Comparison of ENCODE assay signal across 18 mouse cellular contexts in genomic region chr10:61443456-61443855, GRCm38 (mm10). TPM values are rescaled to one million over a fixed set of nuclear protein-coding genes. Genes with fewer than 3 reads are reported as not detected.
DNase-seq lines count a peak whose midpoint lies in the region; ATAC-seq and TF ChIP-seq lines count a peak whose summit lies in the region.
"Had no signal": no experiment of that assay in that cellular context is flagged by ENCODE, and none has a peak within 500 bp of the region (broad histone marks: within the 10 kb centered on the region; RNA-seq: fewer than 3 reads in every experiment).

No protein-coding gene starts in this region.

- no peaks in the 10 kb centered on the region for H3K27me3 ChIP-seq in heart, embryonic 11.5 days (ENCODE audit: control insufficient read depth, insufficient read depth, low read length)
- H3K27me3 ChIP-seq in embryonic facial prominence, embryonic 13.5 days, result no peaks in the 10 kb centered on the region
- H3K27me3 ChIP-seq in limb, embryonic 14.5 days (ENCODE audit: control insufficient read depth, insufficient read depth, low read length), result no peaks in the 10 kb centered on the region

- no peak for TF ChIP-seq POLR2A in limb, embryonic 14.5 days (IDR thresholded peaks at IDR 0.05; ENCODE audit: borderline replicate concordance, extremely low read depth, insufficient read depth, insufficient read length)

- no peak overlapping the region for H3K27ac ChIP-seq in heart, embryonic 11.5 days (ENCODE audit: low read depth, low read length)
- H3K27ac ChIP-seq in embryonic facial prominence, embryonic 13.5 days, result peak overlapping the region; percentile 53
- H3K27ac ChIP-seq in limb, embryonic 14.5 days (replicated peaks; ENCODE audit: low read depth, low read length), result no peak overlapping the region
- H3K27ac ChIP-seq: hindbrain, embryonic 14.5 days; liver, embryonic 14.5 days had no signal

- H3K4me3 ChIP-seq in heart, embryonic 11.5 days (ENCODE audit: low read depth, low read length), result no peak overlapping the region
- H3K4me3 ChIP-seq in embryonic facial prominence, embryonic 13.5 days, result no peak overlapping the region
- no peak overlapping the region for H3K4me3 ChIP-seq in limb, embryonic 14.5 days (replicated peaks; ENCODE audit: low read length)

- ATAC-seq in heart, embryonic 11.5 days (replicated peaks; ENCODE audit: insufficient number of reproducible peaks, low FRiP score, low TSS enrichment), result no peak
- no peak for ATAC-seq in embryonic facial prominence, embryonic 13.5 days (ENCODE audit: insufficient number of reproducible peaks, insufficient read depth, low FRiP score, low TSS enrichment, low read depth)
- peak; percentile 53 for ATAC-seq in limb, embryonic 14.5 days (ENCODE audit: low FRiP score, low read depth)

- no peak overlapping the region for H3K4me2 ChIP-seq in heart, embryonic 11.5 days
- H3K4me2 ChIP-seq in embryonic facial prominence, embryonic 13.5 days, result no peak overlapping the region
- H3K4me2 ChIP-seq in limb, embryonic 14.5 days (replicated peaks; ENCODE audit: low read depth, low read length, severe bottlenecking), result no peak overlapping the region
- H3K4me2 ChIP-seq: hindbrain, embryonic 14.5 days had no signal

- H3K4me1 ChIP-seq in heart, embryonic 11.5 days (ENCODE audit: control insufficient read depth, insufficient read depth, low read length), result peaks cover 44% of the 10 kb centered on the region
- H3K4me1 ChIP-seq in embryonic facial prominence, embryonic 13.5 days, result peaks cover 58% of the 10 kb centered on the region
- H3K4me1 ChIP-seq in limb, embryonic 14.5 days (ENCODE audit: control insufficient read depth, insufficient read depth, low read length), result peaks cover 27% of the 10 kb centered on the region

- peak overlapping the region; percentile 28; the same call in 1 of the 2 replicates for H3K9ac ChIP-seq in heart, embryonic 11.5 days (ENCODE audit: low read depth, low read length)
- H3K9ac ChIP-seq in embryonic facial prominence, embryonic 13.5 days, result no peak overlapping the region
- peak overlapping the region; percentile 0; the same call in 1 of the 2 replicates for H3K9ac ChIP-seq in limb, embryonic 14.5 days (ENCODE audit: low read depth, low read length, severe bottlenecking)
- H3K9ac ChIP-seq: hindbrain, embryonic 14.5 days; liver, embryonic 14.5 days had no signal

- H3K36me3 ChIP-seq in heart, embryonic 11.5 days (ENCODE audit: control insufficient read depth, insufficient read depth, low read length), result no peaks in the 10 kb centered on the region
- H3K36me3 ChIP-seq in embryonic facial prominence, embryonic 13.5 days, result peaks cover 6% of the 10 kb centered on the region
- H3K36me3 ChIP-seq in limb, embryonic 14.5 days (ENCODE audit: control insufficient read depth, insufficient read depth, low read length), result 0 out of 2 replicates have a peak, but pooled peaks cover 4% of the 10 kb centered on the region

- H3K9me3 ChIP-seq in heart, embryonic 11.5 days (replicated peaks; ENCODE audit: control insufficient read depth, low read length), result no peaks in the 10 kb centered on the region
- no peaks in the 10 kb centered on the region for H3K9me3 ChIP-seq in embryonic facial prominence, embryonic 13.5 days
- no peaks in the 10 kb centered on the region for H3K9me3 ChIP-seq in limb, embryonic 14.5 days (ENCODE audit: control insufficient read depth, low read length)

- WGBS in heart, embryonic 11.5 days (ENCODE audit: insufficient replicate concordance), result 71% methylated on average over 6 of the region's 6 CpGs
- 33% methylated on average over 6 of the region's 6 CpGs for WGBS in embryonic facial prominence, embryonic 13.5 days
- 10% methylated on average over 6 of the region's 6 CpGs for WGBS in limb, embryonic 14.5 days

- no peak for DNase-seq in heart, adult 9 months (ENCODE audit: low spot score in 2 of 2)
- peak; percentile 30 for DNase-seq in layer of hippocampus, adult 9-11 months
- DNase-seq in layer of hippocampus, postnatal 14 days (ENCODE audit: low spot score in 2 of 2), result no peak
- peak; percentile 40 for DNase-seq in limb, embryonic 14.5 days (ENCODE audit: low spot score)
- no peak for DNase-seq in adrenal gland, adult 2 months
- no peak for DNase-seq in c-Kit-positive CD71-positive TER-119-positive erythroid progenitor cells, embryonic 14.5 days (ENCODE audit: low spot score)
- DNase-seq: cerebellum, adult 2 months; layer of hippocampus, postnatal 36 days; lung, postnatal 36 days; thymus, postnatal 14 days had no signal

RNA-seq across cellular contexts. Expression of gene Eif4ebp2, which starts 9.0 kb away (rescaled TPM):
- polyA plus RNA-seq in heart, embryonic 11.5 days (2014; fragmentation: Nextera tagmentation; extraction: Ambion mirVana), result 21.2 and 28.6 TPM in 2 replicates
- total RNA-seq in layer of hippocampus, postnatal 14 days (2021), result 10 to 100 TPM; 46.2 to 51.2 TPM
- 63.3 and 67.6 TPM in 2 replicates for polyA plus RNA-seq in embryonic facial prominence, embryonic 13.5 days (2015; fragmentation: Nextera tagmentation; extraction: Ambion mirVana)
- polyA plus RNA-seq in limb, embryonic 14.5 days (2012; rRNA removed), result 55.4 and 77.6 TPM in 2 replicates
- 42.7 and 50.4 TPM in 2 replicates for polyA plus RNA-seq in limb, embryonic 14.5 days (2014; fragmentation: Nextera tagmentation; extraction: Ambion mirVana)
- 10 to 100 TPM; 94.9 to 96.2 TPM for total RNA-seq in adrenal gland, adult 2 months (2021)
- 68.1 and 88.7 TPM in 2 replicates for polyA plus RNA-seq in adrenal gland, adult 2 months (2012; rRNA removed)

RNA-seq across cellular contexts. Expression of gene Nodal, which starts 25.7 kb away (rescaled TPM):
- not detected in 2 replicates for polyA plus RNA-seq in heart, embryonic 11.5 days (2014; fragmentation: Nextera tagmentation; extraction: Ambion mirVana)
- not detected for total RNA-seq in layer of hippocampus, postnatal 14 days (2021)
- 0.15 and 0.25 TPM in 2 replicates for polyA plus RNA-seq in embryonic facial prominence, embryonic 13.5 days (2015; fragmentation: Nextera tagmentation; extraction: Ambion mirVana)
- polyA plus RNA-seq in limb, embryonic 14.5 days (2012; rRNA removed), result 0.10 and 0.16 TPM in 2 replicates
- polyA plus RNA-seq in limb, embryonic 14.5 days (2014; fragmentation: Nextera tagmentation; extraction: Ambion mirVana), result 0.19 TPM in 1 of 2 replicates, not detected in the other
- total RNA-seq in adrenal gland, adult 2 months (2021), result not detected
- polyA plus RNA-seq in adrenal gland, adult 2 months (2012; rRNA removed), result 0.04 TPM in 1 of 2 replicates, not detected in the other
- total RNA-seq: granulocyte monocyte progenitor cell, adult 5-6 weeks; MEL; monocyte, adult 5-6 weeks had no signal
- polyA plus RNA-seq: C2C12 had no signal

RNA-seq across cellular contexts. Expression of gene Lrrc20, which starts 32.1 kb away (rescaled TPM):
- 12.1 and 14.8 TPM in 2 replicates for polyA plus RNA-seq in heart, embryonic 11.5 days (2014; fragmentation: Nextera tagmentation; extraction: Ambion mirVana)
- total RNA-seq in layer of hippocampus, postnatal 14 days (2021), result 10 to 100 TPM; 18.7 to 21.6 TPM
- polyA plus RNA-seq in embryonic facial prominence, embryonic 13.5 days (2015; fragmentation: Nextera tagmentation; extraction: Ambion mirVana), result 10.2 and 12.4 TPM in 2 replicates
- polyA plus RNA-seq in limb, embryonic 14.5 days (2012; rRNA removed), result 11.3 and 15.3 TPM in 2 replicates
- polyA plus RNA-seq in limb, embryonic 14.5 days (2014; fragmentation: Nextera tagmentation; extraction: Ambion mirVana), result 10.2 and 10.4 TPM in 2 replicates
- 10 to 100 TPM; 15.9 to 17.8 TPM for total RNA-seq in adrenal gland, adult 2 months (2021)
- 17.5 and 21.7 TPM in 2 replicates for polyA plus RNA-seq in adrenal gland, adult 2 months (2012; rRNA removed)

Comparison
In these comparisons a context has a peak if more than half of its experiments do, and no peak if none do; other contexts are left out.
1. DNase-seq: peak in layer of hippocampus, adult 9-11 months (single experiment) and limb, embryonic 14.5 days (single experiment); none in heart, adult 9 months (0 of 2), layer of hippocampus, postnatal 14 days (0 of 2), adrenal gland, adult 2 months (single experiment) and c-Kit-positive CD71-positive TER-119-positive erythroid progenitor cells, embryonic 14.5 days (single experiment).